Mouse (Mus musculus) cerebellum, adult 2 months (tissue): ENCODE results near the gene Cabp2.

ENCODE experiments used
- CTCF ChIP-seq: fragments of 200-500 bp; IDR thresholded peaks from 2 replicates; pipeline ENCODE4 v1.5.1; 2011; ENCODE audit warnings: low read depth, mild to moderate bottlenecking, control low read depth, low read length, moderate library complexity, borderline replicate concordance; ENCODE audit not compliant: insufficient read depth
- POLR2A ChIP-seq: fragments of 200-500 bp; IDR thresholded peaks from 2 replicates; pipeline ENCODE4 v1.6.1; 2011; ENCODE audit warnings: low read length, control low read depth, borderline replicate concordance; ENCODE audit not compliant: insufficient read depth

GRCm38 (mm10) chr19:4087090-4087489 lies 5.7 kb downstream of the Cabp2 start:
- TF ChIP-seq CTCF = no peak
- no peak for TF ChIP-seq POLR2A
